In the genomic region with DNA sequence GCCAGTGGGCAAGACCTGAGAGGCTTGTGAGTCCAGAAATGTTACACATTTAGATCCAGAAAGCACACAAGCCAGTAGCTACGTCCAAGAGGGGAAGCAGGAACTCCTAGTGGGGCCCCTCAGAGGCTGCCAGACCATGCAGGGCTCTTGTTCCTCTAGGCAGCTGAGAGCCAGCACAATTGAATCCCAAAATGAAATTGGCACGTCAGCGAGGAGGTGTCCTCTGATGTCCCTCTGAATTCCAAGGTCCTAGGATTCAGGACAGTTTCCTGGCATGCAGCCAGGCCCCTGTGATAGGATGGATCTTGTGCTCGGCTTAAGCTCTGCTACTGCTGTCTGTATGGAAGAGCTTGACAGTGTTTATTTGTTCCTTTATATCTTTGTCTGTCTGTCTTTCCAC, we compare ENCODE assay signal across 9 mouse cellular contexts.
DNase-seq lines count a peak whose midpoint lies in the region; ATAC-seq and TF ChIP-seq lines count a peak whose summit lies in the region.
"Had no signal": no experiment of that assay in that cellular context is flagged by ENCODE, and none has a peak within 500 bp of the region (broad histone marks: within the 10 kb centered on the region; RNA-seq: fewer than 3 reads in every experiment).

No protein-coding gene starts in this region.

- H3K27me3 ChIP-seq in kidney, embryonic 15.5 days, result no peaks in the 10 kb centered on the region
- no peaks in the 10 kb centered on the region for H3K27me3 ChIP-seq in heart, postnatal 0 days (ENCODE audit: control insufficient read depth, insufficient read depth, low read length)

- no peak for ATAC-seq in kidney, embryonic 15.5 days (replicated peaks; ENCODE audit: low FRiP score)
- ATAC-seq in heart, postnatal 0 days (ENCODE audit: insufficient read depth, low read depth), result peak; percentile 85
- ATAC-seq: inflammation-experienced regulatory T-cells, adult 6 months had no signal

- peak; percentile 40; the same call in 1 of the 2 replicates for TF ChIP-seq EP300 in heart, postnatal 0 days (IDR thresholded peaks at IDR 0.05; ENCODE audit: low read depth)

- peak; percentile 59 to 70 for DNase-seq in kidney, postnatal 25 days
- DNase-seq in adrenal gland, adult 18-20 months (ENCODE audit: low spot score in 2 of 2), result peak; percentile 33 to 40
- peak; percentile 60 for DNase-seq in cerebellum, adult 9-10 months
- peak; percentile 92 for DNase-seq in heart, postnatal 0 days (ENCODE audit: low spot score)
- no peak for DNase-seq in yolk sac, embryonic 10.5 days (ENCODE audit: low spot score)
- no peak for DNase-seq in embryo, embryonic 10.5 days (ENCODE audit: low spot score)
- DNase-seq in spleen, postnatal 14 days (ENCODE audit: low spot score in 2 of 2), result no peak

- no peaks in the 10 kb centered on the region for H3K36me3 ChIP-seq in kidney, embryonic 15.5 days
- H3K36me3 ChIP-seq in heart, postnatal 0 days (replicated peaks; ENCODE audit: control insufficient read depth, insufficient read depth, low read length), result no peaks in the 10 kb centered on the region

- H3K27ac ChIP-seq in kidney, embryonic 15.5 days, result no peak overlapping the region
- peak overlapping the region; percentile 99 for H3K27ac ChIP-seq in heart, postnatal 0 days (ENCODE audit: low read depth)

- no peak overlapping the region for H3K4me3 ChIP-seq in kidney, embryonic 15.5 days (replicated peaks)
- H3K4me3 ChIP-seq in heart, postnatal 0 days (ENCODE audit: low read depth, low read length), result no peak overlapping the region

- peaks cover 11% of the 10 kb centered on the region for H3K4me1 ChIP-seq in kidney, embryonic 15.5 days
- H3K4me1 ChIP-seq in heart, postnatal 0 days (ENCODE audit: control insufficient read depth, insufficient read depth), result peaks cover 47% of the 10 kb centered on the region

- no peak overlapping the region for H3K4me2 ChIP-seq in kidney, embryonic 15.5 days
- no peak overlapping the region for H3K4me2 ChIP-seq in heart, postnatal 0 days (ENCODE audit: low read depth, low read length)

- no peak overlapping the region for H3K9ac ChIP-seq in kidney, embryonic 15.5 days
- H3K9ac ChIP-seq in heart, postnatal 0 days (replicated peaks; ENCODE audit: low read depth, low read length), result peak overlapping the region; percentile 47

- H3K9me3 ChIP-seq in kidney, embryonic 15.5 days (replicated peaks), result no peaks in the 10 kb centered on the region
- no peaks in the 10 kb centered on the region for H3K9me3 ChIP-seq in heart, postnatal 0 days (replicated peaks; ENCODE audit: control insufficient read depth, low read length)

- WGBS in kidney, embryonic 15.5 days, result 28% methylated on average over 4 of the region's 4 CpGs
- WGBS in heart, postnatal 0 days, result 5% methylated on average over 4 of the region's 4 CpGs

- no peak for TF ChIP-seq CTCF in heart, postnatal 0 days (IDR thresholded peaks at IDR 0.05; ENCODE audit: low read depth)

Comparison
In these comparisons a context has a peak if more than half of its experiments do, and no peak if none do; other contexts are left out.
1. DNase-seq: peak in kidney, postnatal 25 days (2 of 2), adrenal gland, adult 18-20 months (2 of 2), cerebellum, adult 9-10 months (single experiment) and heart, postnatal 0 days (single experiment); none in yolk sac, embryonic 10.5 days (single experiment), embryo, embryonic 10.5 days (single experiment) and spleen, postnatal 14 days (0 of 2).